Mouse (Mus musculus): ENCODE data around the gene Dtx3.

Gene Dtx3

GRCm38 (mm10) chr10:127141500-127141899 lies 54.0 kb downstream of the Dtx3 start:
- peak; percentile 89 for DNase-seq (ENCODE audit: low read depth, low spot score)

DNA sequence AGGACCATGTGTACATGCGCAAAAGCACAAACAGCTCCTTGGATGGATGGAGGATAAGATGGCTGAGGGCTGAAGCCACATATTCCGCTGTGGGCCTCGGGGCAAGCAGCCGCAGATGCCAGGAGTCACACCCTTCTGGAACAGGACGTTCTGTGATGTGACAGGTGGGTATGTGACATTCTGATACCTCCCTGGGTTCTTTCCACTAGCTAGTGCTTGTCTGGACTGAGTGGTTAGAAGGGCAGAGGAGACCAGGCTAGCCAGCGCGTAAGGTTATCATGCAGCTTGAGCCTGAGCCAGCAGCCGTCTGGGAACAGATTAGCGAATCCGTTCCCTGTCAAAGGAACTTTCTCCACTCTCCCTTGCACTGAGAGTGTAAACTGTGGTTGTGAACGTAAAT lies 54.6 kb downstream of the Dtx3 start:
- peak; percentile 72 for DNase-seq (ENCODE audit: low read depth, low spot score)

All from CD4-positive helper T cell, adult 2 months (primary cell).